Mouse (Mus musculus): ENCODE results near the gene Hp.

DNA sequence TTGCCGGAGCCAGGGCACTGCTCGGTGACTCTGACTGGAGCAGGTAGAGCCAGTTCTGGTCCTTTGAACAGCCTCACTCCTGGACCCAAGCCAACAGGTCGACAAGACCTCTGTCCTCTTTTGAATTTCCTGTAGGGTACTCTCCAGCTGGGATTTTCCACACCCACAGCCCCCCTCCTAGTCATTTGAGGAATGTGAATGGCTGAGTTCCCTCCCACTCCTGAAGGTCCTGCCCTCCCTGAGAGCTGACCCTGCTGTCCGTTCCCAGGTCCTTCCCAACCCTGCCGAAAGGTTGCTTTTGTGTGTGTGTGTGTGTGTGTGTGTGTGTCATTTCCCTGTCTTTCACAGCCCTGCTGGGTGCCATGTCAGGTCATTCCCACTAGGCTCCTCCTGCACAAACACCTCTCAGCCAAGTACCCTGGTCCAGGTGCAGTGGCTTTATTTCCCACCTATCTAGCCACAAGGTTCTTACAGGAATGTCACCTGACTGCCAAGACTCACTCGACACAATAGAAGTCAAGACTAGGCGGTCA is 8.1 kb upstream of the Hp start:
- TF ChIP-seq CTCF (IDR thresholded peaks at IDR 0.05; ENCODE audit: low read depth) = no peak
- TF ChIP-seq EP300 (IDR thresholded peaks at IDR 0.05; ENCODE audit: low read depth) = no peak
